Mouse (Mus musculus): Measurements from ENCODE around the gene Btf3l4. TPM values are rescaled to one million over a fixed set of nuclear protein-coding genes. Genes with fewer than 3 reads are reported as not detected.
A peak's percentile ranks its signal among the peaks of the same experiment; 100 is the strongest.

The Btf3l4 gene
- polyA plus RNA-seq, 2 experiments, result 22.1 to 47.6 TPM

DNA sequence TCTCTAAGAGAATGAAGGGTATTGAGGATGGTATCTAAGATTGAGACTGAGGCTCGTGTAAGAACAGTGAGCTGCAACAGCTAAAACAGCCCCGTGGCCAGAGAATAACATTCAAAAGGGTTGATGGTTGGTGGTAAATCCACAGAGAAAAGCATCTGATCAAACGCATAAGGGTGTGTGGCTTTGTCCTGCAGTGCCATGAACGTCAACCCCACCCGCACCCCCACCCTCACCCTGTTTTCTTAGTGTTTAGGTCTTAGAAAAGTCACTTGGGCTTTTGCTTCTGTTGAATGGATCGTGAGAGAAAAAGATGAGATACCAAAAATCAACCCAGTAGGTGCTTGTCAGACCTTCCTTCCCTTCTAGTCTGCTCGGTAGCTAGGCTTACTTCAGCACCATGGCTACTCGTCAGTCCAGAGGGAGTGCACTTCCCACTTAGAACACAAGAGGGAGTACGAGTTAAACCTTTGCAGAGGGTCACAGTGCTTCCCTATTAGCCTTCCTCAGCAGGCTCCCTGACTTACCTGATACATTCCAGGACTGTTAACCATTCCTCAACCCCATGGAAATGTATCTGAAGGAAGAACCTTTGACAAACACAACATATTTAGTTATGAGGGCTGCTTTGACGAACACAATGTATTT lies 36.4 kb upstream of the Btf3l4 start:
- Histone ChIP-seq H3K9me3 (ENCODE audit: control insufficient read depth, low read length) (no peaks in the 10 kb centered on the region), H3K36me3 (replicated peaks; ENCODE audit: control insufficient read depth, insufficient read depth, low read depth) (no peaks in the 10 kb centered on the region), H3K9ac (replicated peaks) (no peak overlapping the region), H3K4me2 (ENCODE audit: low read depth) (no peak overlapping the region), H3K4me3 (ENCODE audit: insufficient read depth in 1 of 2, low read depth in 2 of 2, low read length in 2 of 2) (no peak overlapping the region), H3K27ac (no peak overlapping the region), H3K4me1 (replicated peaks; ENCODE audit: control insufficient read depth in 2 of 2, insufficient read depth in 2 of 2, low read length in 1 of 2) (peaks cover 6 to 7% of the 10 kb centered on the region in 2 experiments; a peak in 3 of 4 replicates), H3K27me3 (ENCODE audit: control insufficient read depth, insufficient read depth, low read length) (no peaks in the 10 kb centered on the region)
- WGBS (ENCODE audit: insufficient replicate concordance), result 25% methylated on average over 10 of the region's 10 CpGs
- ATAC-seq (ENCODE audit: insufficient read depth) (peak; percentile 58), DNase-seq (ENCODE audit: low read depth in 3 of 3, low spot score in 3 of 3) (peak; percentile 73 to 78 (median 73))
- TF ChIP-seq CTCF (IDR thresholded peaks at IDR 0.05; ENCODE audit: low read depth) (peak; percentile 94), EP300 (IDR thresholded peaks at IDR 0.05; ENCODE audit: low read depth) (no peak)

DNA sequence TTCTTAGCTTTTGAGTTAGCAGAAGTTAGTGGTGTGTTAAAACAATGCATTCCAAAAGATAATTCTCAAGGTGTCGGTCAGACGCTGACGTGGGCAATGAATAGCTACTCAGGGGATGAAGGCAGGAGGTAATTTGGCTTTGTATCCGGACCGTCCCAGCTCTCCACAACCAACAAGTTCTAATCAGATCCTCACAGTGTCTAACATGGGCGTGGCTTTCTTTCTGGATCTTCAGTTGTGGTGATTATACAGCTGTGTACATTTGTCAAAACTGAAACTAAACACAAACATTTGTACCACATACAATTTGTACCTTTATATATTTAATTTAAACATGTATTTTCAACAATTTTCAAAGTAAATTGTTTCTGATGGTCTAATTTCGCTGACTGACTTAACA lies 33.4 kb upstream of the Btf3l4 start:
- 22% methylated on average over 7 of the region's 7 CpGs for WGBS (ENCODE audit: insufficient replicate concordance)
- Histone ChIP-seq H3K27me3 (ENCODE audit: control insufficient read depth, insufficient read depth, low read length) (no peaks in the 10 kb centered on the region), H3K4me1 (replicated peaks; ENCODE audit: control insufficient read depth in 2 of 2, insufficient read depth in 2 of 2, low read length in 1 of 2) (peaks cover 6 to 7% of the 10 kb centered on the region in 2 experiments; a peak in 3 of 4 replicates), H3K9me3 (ENCODE audit: control insufficient read depth, low read length) (no peaks in the 10 kb centered on the region), H3K36me3 (replicated peaks; ENCODE audit: control insufficient read depth, insufficient read depth, low read depth) (no peaks in the 10 kb centered on the region), H3K9ac (replicated peaks) (peak overlapping the region; percentile 25; the same call in 1 of the 2 replicates), H3K4me2 (ENCODE audit: low read depth) (peak overlapping the region; percentile 63), H3K4me3 (ENCODE audit: insufficient read depth in 1 of 2, low read depth in 2 of 2, low read length in 2 of 2) (peak overlapping the region in 1 of 2 experiments; percentile 13; a peak in 1 of 4 replicates), H3K27ac (peak overlapping the region; percentile 34)
- TF ChIP-seq CTCF (IDR thresholded peaks at IDR 0.05; ENCODE audit: low read depth), result no peak
- peak; percentile 68; the same call in 1 of the 2 replicates for TF ChIP-seq EP300 (IDR thresholded peaks at IDR 0.05; ENCODE audit: low read depth)
- DNase-seq (ENCODE audit: low read depth in 3 of 3, low spot score in 3 of 3) (peak; percentile 57 to 67 (median 59)), ATAC-seq (ENCODE audit: insufficient read depth) (peak; percentile 90)

DNA sequence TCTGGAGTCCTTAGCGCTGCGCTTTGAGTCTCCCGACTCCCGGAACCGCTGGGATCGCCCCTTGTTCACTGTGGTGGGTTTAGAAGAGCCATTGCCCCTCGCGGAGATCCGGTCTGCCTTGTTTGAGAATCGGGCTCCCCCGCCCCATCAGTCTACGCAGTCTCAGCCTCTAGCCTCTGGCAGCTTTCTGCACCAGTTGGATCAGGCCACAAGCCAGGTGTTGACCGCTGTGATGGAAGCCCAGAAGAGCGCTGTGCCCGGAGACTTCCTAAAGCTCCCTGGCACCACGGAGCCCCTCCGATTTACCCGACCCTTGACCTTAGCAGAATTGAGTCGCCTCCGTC lies 15.1 kb upstream of the Btf3l4 start, which contains the start of gene A730015C16Rik:
A730015C16Rik (minus strand) TSS at position 115 of the 344 bp plus-strand sequence.
- Histone ChIP-seq H3K4me1 (replicated peaks; ENCODE audit: control insufficient read depth in 2 of 2, insufficient read depth in 2 of 2, low read length in 1 of 2) (peaks cover 11 to 12% of the 10 kb centered on the region in 2 experiments), H3K9me3 (ENCODE audit: control insufficient read depth, low read length) (no peaks in the 10 kb centered on the region), H3K4me2 (ENCODE audit: low read depth) (peak within 1 kb of the TSS; percentile 74), H3K9ac (replicated peaks) (peak within 1 kb of the TSS; percentile 81), H3K36me3 (replicated peaks; ENCODE audit: control insufficient read depth, insufficient read depth, low read depth) (peaks cover 3% of the 10 kb centered on the region; the same call in 1 of the 2 replicates), H3K27me3 (ENCODE audit: control insufficient read depth, insufficient read depth, low read length) (no peaks in the 10 kb centered on the region), H3K27ac (peak within 1 kb of the TSS; percentile 61), H3K4me3 (ENCODE audit: insufficient read depth in 1 of 2, low read depth in 2 of 2, low read length in 2 of 2) (peak within 1 kb of the TSS; percentile 72 to 91)
- ATAC-seq (ENCODE audit: insufficient read depth) (peak; percentile 33), DNase-seq (ENCODE audit: low read depth in 3 of 3, low spot score in 3 of 3) (no peak)
- 3% methylated on average over 20 of the region's 20 CpGs for WGBS (ENCODE audit: insufficient replicate concordance)
- no peak for TF ChIP-seq CTCF (IDR thresholded peaks at IDR 0.05; ENCODE audit: low read depth)
- no peak for TF ChIP-seq EP300 (IDR thresholded peaks at IDR 0.05; ENCODE audit: low read depth)

DNA sequence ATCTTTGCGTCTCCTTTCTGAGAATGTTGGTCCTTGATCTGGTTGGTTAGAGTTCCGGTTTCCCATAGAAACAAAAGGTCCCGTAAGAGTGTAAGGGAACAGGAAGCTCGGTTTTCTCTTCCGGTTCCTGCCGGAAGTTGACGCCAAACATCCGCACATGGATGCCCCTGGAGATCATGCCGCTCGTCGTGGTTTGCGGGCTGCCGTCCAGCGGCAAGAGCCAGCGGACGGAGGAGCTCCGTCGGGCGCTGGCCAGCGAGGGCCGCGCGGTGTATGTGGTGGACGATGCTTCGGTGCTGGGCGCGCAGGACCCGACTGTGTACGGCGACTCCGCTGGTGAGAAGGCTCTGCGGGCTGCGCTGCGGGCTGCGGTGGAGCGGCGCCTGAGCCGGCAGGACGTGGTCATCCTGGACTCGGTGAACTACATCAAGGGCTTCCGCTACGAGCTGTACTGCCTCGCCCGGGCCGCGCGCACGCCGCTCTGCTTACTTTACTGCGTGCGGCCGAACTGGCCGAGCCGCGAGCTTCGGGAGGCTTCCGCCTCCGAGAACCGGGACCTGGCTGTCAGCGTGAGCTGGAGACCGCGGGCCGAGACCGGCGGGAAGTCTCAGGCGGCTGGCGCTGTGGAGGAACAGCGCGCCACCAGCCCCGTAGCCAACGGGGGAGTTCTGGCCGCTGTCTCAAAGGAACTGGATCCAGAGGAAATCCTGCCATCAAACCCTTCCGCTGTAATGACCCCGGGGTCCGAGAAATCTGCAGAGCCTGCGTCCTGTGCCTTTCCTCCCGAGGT lies 14.5 kb upstream of the Btf3l4 start, which contains the start of gene Kti12:
Kti12 (plus strand) TSS at position 71 of the 790 bp plus-strand sequence.
- H3K9me3 ChIP-seq (ENCODE audit: control insufficient read depth, low read length), result no peaks in the 10 kb centered on the region
- no peaks in the 10 kb centered on the region for H3K27me3 ChIP-seq (ENCODE audit: control insufficient read depth, insufficient read depth, low read length)
- no peak for TF ChIP-seq CTCF (IDR thresholded peaks at IDR 0.05; ENCODE audit: low read depth)
- 0 out of 2 replicates have a peak, but pooled peaks have one; percentile 1 for TF ChIP-seq EP300 (IDR thresholded peaks at IDR 0.05; ENCODE audit: low read depth)
- peak; percentile 72 to 77 (median 75) for DNase-seq (ENCODE audit: low read depth in 3 of 3, low spot score in 3 of 3)
- peak within 1 kb of the TSS; percentile 74 for H3K4me2 ChIP-seq (ENCODE audit: low read depth)
- peaks cover 11 to 13% of the 10 kb centered on the region in 2 experiments for H3K4me1 ChIP-seq (replicated peaks; ENCODE audit: control insufficient read depth in 2 of 2, insufficient read depth in 2 of 2, low read length in 1 of 2)
- peak; percentile 86 for ATAC-seq (ENCODE audit: insufficient read depth)
- WGBS (ENCODE audit: insufficient replicate concordance), result under 1% methylated on average over 72 of the region's 77 CpGs
- peaks cover 3% of the 10 kb centered on the region; the same call in 1 of the 2 replicates for H3K36me3 ChIP-seq (replicated peaks; ENCODE audit: control insufficient read depth, insufficient read depth, low read depth)
- peak within 1 kb of the TSS; percentile 61 for H3K27ac ChIP-seq
- H3K4me3 ChIP-seq (ENCODE audit: insufficient read depth in 1 of 2, low read depth in 2 of 2, low read length in 2 of 2), result peak within 1 kb of the TSS; percentile 72 to 91
- H3K9ac ChIP-seq (replicated peaks), result peak within 1 kb of the TSS; percentile 81

All from liver, embryonic 14.5 days (tissue).